Mouse (Mus musculus): ENCODE data around the gene Vmn1r62.
"Not testable (repeated sequence)": the region's sequence is repeated elsewhere in the genome, so short reads cannot be mapped to it uniquely, and the experiment has no call there.

Vmn1r62 gene

DNA sequence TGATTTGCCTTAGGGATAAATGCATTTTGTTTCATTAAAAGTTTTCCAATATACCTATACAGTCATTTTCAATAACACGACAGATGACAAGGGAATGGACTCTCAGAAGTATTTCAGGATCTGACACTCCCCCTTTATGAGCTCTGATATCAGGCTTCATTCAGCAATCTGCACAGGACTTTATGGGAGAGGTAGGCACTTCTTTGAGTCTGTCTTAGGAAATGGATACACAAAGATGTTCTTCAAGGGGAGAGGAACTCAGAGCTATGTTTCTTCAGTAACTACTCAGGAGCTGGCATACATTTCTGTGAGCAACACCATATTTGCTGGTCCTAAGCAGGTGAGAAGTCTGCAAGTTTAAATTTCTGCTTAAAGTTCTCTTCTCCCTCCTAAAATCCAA lies at the start of gene Vmn1r62:
Gene Vmn1r62, plus strand, starts transcription at position 301 of the 400 bp plus-strand sequence.
- not testable (repeated sequence) for DNase-seq
